Mouse (Mus musculus) forebrain, postnatal 0 days (tissue): ENCODE data around the gene Adi1. TPM values are rescaled to one million over a fixed set of nuclear protein-coding genes. Genes with fewer than 3 reads are reported as not detected.

Experiments used
- ATAC-seq: fragments of 200-750 bp; cut with Nextera tagmentation; 2 replicates; pipeline ENCODE4 v1.8.0; 2017; ENCODE audit warnings: mild to moderate bottlenecking, moderate library complexity
- DNase-seq: peaks from one replicate; pipeline ENCODE4 v3.0.0-alpha.2; 2015
- H3K27ac ChIP-seq: fragments of 300-500 bp; sonication (generic); 2 replicates; pipeline ENCODE4 v1.5.1; 2014; ENCODE audit warnings: low read depth, mild to moderate bottlenecking, antibody characterized with exemption, low read length, moderate library complexity, mixed read lengths
- H3K27me3 ChIP-seq: fragments of 300-500 bp; sonication (generic); 2 replicates; pipeline ENCODE4 v1.6.1; 2014; ENCODE audit warnings: mild to moderate bottlenecking, low read length, mixed read lengths; ENCODE audit not compliant: insufficient read depth
- H3K36me3 ChIP-seq: fragments of 300-500 bp; sonication (generic); 2 replicates; pipeline ENCODE4 v1.6.1; 2014; ENCODE audit warnings: mild to moderate bottlenecking, moderate library complexity; ENCODE audit not compliant: insufficient read depth
- H3K4me1 ChIP-seq: fragments of 300-500 bp; sonication (generic); 2 replicates; pipeline ENCODE4 v1.6.1; 2014; ENCODE audit warnings: antibody characterized with exemption; ENCODE audit not compliant: insufficient read depth
- H3K4me2 ChIP-seq: fragments of 300-500 bp; sonication (generic); 2 replicates; pipeline ENCODE4 v1.6.1; 2014; ENCODE audit warnings: low read depth, mild to moderate bottlenecking, moderate library complexity
- H3K4me3 ChIP-seq: fragments of 300-500 bp; sonication (generic); 2 replicates; pipeline ENCODE4 v1.5.1; 2014; ENCODE audit warnings: low read depth, low read length, mixed read lengths
- H3K9ac ChIP-seq: fragments of 300-500 bp; sonication (generic); 2 replicates; pipeline ENCODE4 v1.6.1; 2014; ENCODE audit warnings: mild to moderate bottlenecking
- H3K9me3 ChIP-seq: fragments of 300-500 bp; sonication (generic); 2 replicates; pipeline ENCODE4 v1.6.1; 2016; ENCODE audit warnings: low read length
- CTCF ChIP-seq: sonication (generic); IDR thresholded peaks from 2 replicates; pipeline ENCODE4 v1.5.1; 2016; ENCODE audit warnings: antibody characterized with exemption, control low read depth, low read depth
- WGBS: fragments of 180-500 bp; shearing (Covaris S2); extraction: QIAGEN DNeasy Blood & Tissue Kit; methylation state at CpG from one replicate; pipeline ENCODE4 v1.1.7; 2014; 5-methylcytosine and 5-hydroxymethylcytosine counted together
- polyA plus RNA-seq: library from polyadenylated mRNA; unstranded; fragments of >200 nt; fragmentation: Nextera tagmentation; extraction: Ambion mirVana; gene quantifications from 2 replicates; pipeline ENCODE4 v1.2.1, GENCODE M21; 2015
- total RNA-seq: library from RNA; depleted of rRNA; stranded (reverse); fragments of >200 nt; gene quantifications from 2 replicates; pipeline ENCODE4 v1.2.3, GENCODE M21; 2014

Adi1 gene
- total and polyA plus RNA-seq, 2 experiments from 2014 or later: 9.4 to 27.9 TPM

- 90% methylated on average over 6 of the region's 6 CpGs for WGBS
- no peak for ATAC-seq
- H3K36me3 ChIP-seq: peaks cover 21% of the 10 kb centered on the region
- H3K27me3 ChIP-seq: no peaks in the 10 kb centered on the region
- H3K9ac ChIP-seq: no peak overlapping the region
- DNase-seq: no peak
- H3K4me1 ChIP-seq: 0 out of 2 replicates have a peak, but pooled peaks cover 2% of the 10 kb centered on the region
- H3K9me3 ChIP-seq: no peaks in the 10 kb centered on the region
- peak overlapping the region; percentile 63 for H3K4me3 ChIP-seq
- TF ChIP-seq CTCF: no peak
- H3K4me2 ChIP-seq: peak overlapping the region; percentile 63; the same call in 1 of the 2 replicates
- H3K27ac ChIP-seq: no peak overlapping the region
Measured at GRCm38 (mm10) chr12:28636543-28636942, 38.5 kb upstream of the Adi1 start.

- TF ChIP-seq CTCF: no peak
- WGBS: 74% methylated on average over 2 of the region's 2 CpGs
- no peaks in the 10 kb centered on the region for H3K9me3 ChIP-seq
- 0 out of 2 replicates have a peak, but pooled peaks cover 2% of the 10 kb centered on the region for H3K4me1 ChIP-seq
- no peak overlapping the region for H3K4me2 ChIP-seq
- DNase-seq (no peak), ATAC-seq (no peak)
- no peaks in the 10 kb centered on the region for H3K36me3 ChIP-seq
- no peaks in the 10 kb centered on the region for H3K27me3 ChIP-seq
- no peak overlapping the region for H3K27ac ChIP-seq
- H3K9ac ChIP-seq: no peak overlapping the region
- no peak overlapping the region for H3K4me3 ChIP-seq
Measured at GRCm38 (mm10) chr12:28638778-28639177, 36.3 kb upstream of the Adi1 start.

- Histone ChIP-seq H3K27me3 (no peaks in the 10 kb centered on the region), H3K4me2 (peak within 1 kb of the TSS; percentile 64), H3K27ac (peak within 1 kb of the TSS; percentile 77), H3K9me3 (no peaks in the 10 kb centered on the region), H3K4me1 (peaks cover 5% of the 10 kb centered on the region), H3K4me3 (peak within 1 kb of the TSS; percentile 68), H3K36me3 (peaks cover 11% of the 10 kb centered on the region; the same call in 1 of the 2 replicates), H3K9ac (peak within 1 kb of the TSS; percentile 67)
- peak; percentile 99 for ATAC-seq
- TF ChIP-seq CTCF: no peak
- DNase-seq: peak; percentile 94
- 4% methylated on average over 52 of the region's 52 CpGs for WGBS
Measured at GRCm38 (mm10) chr12:28649141-28650110, 25.6 kb upstream of the Adi1 start, which contains the start of gene Rnaseh1. Gene Rnaseh1, plus strand, starts transcription at chr12:28649602.

GRCm38 (mm10) chr12:28662628-28663027 is 12.4 kb upstream of the Adi1 start:
- Histone ChIP-seq H3K36me3 (peaks cover 31% of the 10 kb centered on the region), H3K27ac (no peak overlapping the region), H3K4me3 (no peak overlapping the region), H3K9ac (no peak overlapping the region), H3K4me1 (no peaks in the 10 kb centered on the region), H3K27me3 (no peaks in the 10 kb centered on the region), H3K9me3 (no peaks in the 10 kb centered on the region), H3K4me2 (no peak overlapping the region)
- DNase-seq: no peak
- no peak for ATAC-seq
- TF ChIP-seq CTCF: no peak
- 84% methylated on average over 4 of the region's 4 CpGs for WGBS

- ATAC-seq (no peak), DNase-seq (no peak)
- Histone ChIP-seq H3K4me1 (no peaks in the 10 kb centered on the region), H3K9me3 (no peaks in the 10 kb centered on the region), H3K27ac (no peak overlapping the region), H3K4me2 (no peak overlapping the region), H3K4me3 (no peak overlapping the region), H3K36me3 (no peaks in the 10 kb centered on the region), H3K9ac (no peak overlapping the region), H3K27me3 (no peaks in the 10 kb centered on the region)
- no peak for TF ChIP-seq CTCF
- 74% methylated on average over 4 of the region's 4 CpGs for WGBS
Measured at GRCm38 (mm10) chr12:28666734-28667133, 8.3 kb upstream of the Adi1 start.

- Histone ChIP-seq H3K4me1 (no peaks in the 10 kb centered on the region), H3K9ac (no peak overlapping the region), H3K9me3 (no peaks in the 10 kb centered on the region), H3K4me3 (no peak overlapping the region), H3K27me3 (no peaks in the 10 kb centered on the region), H3K27ac (no peak overlapping the region), H3K36me3 (no peaks in the 10 kb centered on the region), H3K4me2 (no peak overlapping the region)
- TF ChIP-seq CTCF: no peak
- DNase-seq (no peak), ATAC-seq (no peak)
- 60% methylated on average over 8 of the region's 8 CpGs for WGBS
Measured at GRCm38 (mm10) chr12:28667287-28667686, 7.7 kb upstream of the Adi1 start.

GRCm38 (mm10) chr12:28674038-28674720 is 852 bp upstream of the Adi1 start:
- no peak; the same call in 1 of the 2 replicates for TF ChIP-seq CTCF
- DNase-seq (peak; percentile 6), ATAC-seq (no peak)
- no peak overlapping the region for H3K9ac ChIP-seq
- H3K4me1 ChIP-seq: peaks cover 9% of the 10 kb centered on the region
- H3K9me3 ChIP-seq: no peaks in the 10 kb centered on the region
- no peaks in the 10 kb centered on the region for H3K27me3 ChIP-seq
- H3K4me3 ChIP-seq: no peak overlapping the region; the same call in 1 of the 2 replicates
- H3K4me2 ChIP-seq: peak overlapping the region; percentile 64
- 89% methylated on average over 10 of the region's 10 CpGs for WGBS
- H3K36me3 ChIP-seq: no peaks in the 10 kb centered on the region
- H3K27ac ChIP-seq: peak overlapping the region; percentile 97
